Mouse (Mus musculus) midbrain, embryonic 10.5 days (tissue): ENCODE data around the gene Fubp1. TPM values are rescaled to one million over a fixed set of nuclear protein-coding genes. Genes with fewer than 3 reads are reported as not detected.
"Not testable (repeated sequence)": the region's sequence is repeated elsewhere in the genome, so short reads cannot be mapped to it uniquely, and the experiment has no call there.

Experiments used
- DNase-seq: peaks from one replicate; pipeline ENCODE4 v3.0.0-alpha.2; 2017; ENCODE audit warnings: low spot score
- H3K27ac ChIP-seq: fragments of 300-500 bp; sonication (generic); replicated peaks from 2 replicates; pipeline ENCODE4 v1.5.1; 2016; ENCODE audit warnings: mild to moderate bottlenecking
- H3K27me3 ChIP-seq: fragments of 300-500 bp; sonication (generic); 2 replicates; pipeline ENCODE4 v1.6.1; 2016; ENCODE audit warnings: low read depth, mild to moderate bottlenecking; ENCODE audit not compliant: poor library complexity, severe bottlenecking
- H3K36me3 ChIP-seq: fragments of 300-500 bp; sonication (generic); 2 replicates; pipeline ENCODE4 v1.6.1; 2016; ENCODE audit warnings: mild to moderate bottlenecking, moderate library complexity
- H3K4me1 ChIP-seq: fragments of 300-500 bp; sonication (generic); 2 replicates; pipeline ENCODE4 v1.6.1; 2016
- H3K4me3 ChIP-seq: fragments of 300-500 bp; sonication (generic); 2 replicates; pipeline ENCODE4 v1.5.1; 2016; ENCODE audit warnings: mild to moderate bottlenecking, moderate library complexity
- H3K9me3 ChIP-seq: fragments of 300-500 bp; sonication (generic); replicated peaks from 2 replicates; pipeline ENCODE4 v1.6.1; 2016; ENCODE audit warnings: mild to moderate bottlenecking
- WGBS: fragments of 180-500 bp; shearing (Covaris S2); methylation state at CpG from one replicate; pipeline ENCODE4 v1.1.7; 2016; 5-methylcytosine and 5-hydroxymethylcytosine counted together
- polyA plus RNA-seq: library from polyadenylated mRNA; unstranded; fragments of >200 nt; fragmentation: Nextera tagmentation; extraction: Ambion mirVana; gene quantifications from 2 replicates; pipeline ENCODE4 v1.2.1, GENCODE M21; 2016

Gene Fubp1
- polyA plus RNA-seq, 1 experiment from 2014 or later, result 411 TPM

DNA sequence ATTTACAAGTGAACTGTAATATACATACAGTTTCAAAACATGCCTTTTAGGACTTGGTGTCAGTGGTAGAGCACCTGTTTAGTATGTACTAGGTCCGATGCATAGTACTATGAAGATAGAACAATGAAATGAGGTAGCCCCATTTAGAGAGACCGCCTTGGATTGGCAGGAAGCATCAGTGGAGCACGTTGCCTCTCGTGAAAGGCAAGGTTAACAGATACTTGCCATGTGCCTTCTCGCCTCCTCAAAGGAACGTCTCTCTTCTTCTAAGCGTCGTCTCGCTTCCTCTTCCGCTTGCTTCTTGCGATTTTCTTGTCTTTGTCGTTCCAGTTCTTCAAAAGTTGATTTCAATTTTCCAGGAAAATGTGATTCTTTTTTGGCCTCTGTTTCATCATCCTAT, 37.5 kb downstream of the Fubp1 start:
- DNase-seq, result no peak
- no peaks in the 10 kb centered on the region for H3K9me3 ChIP-seq
- no peak overlapping the region for H3K4me3 ChIP-seq
- H3K4me1 ChIP-seq, result no peaks in the 10 kb centered on the region
- 91% methylated on average over 12 of the region's 12 CpGs for WGBS
- no peaks in the 10 kb centered on the region for H3K27me3 ChIP-seq
- H3K36me3 ChIP-seq, result no peaks in the 10 kb centered on the region
- no peak overlapping the region for H3K27ac ChIP-seq

DNA sequence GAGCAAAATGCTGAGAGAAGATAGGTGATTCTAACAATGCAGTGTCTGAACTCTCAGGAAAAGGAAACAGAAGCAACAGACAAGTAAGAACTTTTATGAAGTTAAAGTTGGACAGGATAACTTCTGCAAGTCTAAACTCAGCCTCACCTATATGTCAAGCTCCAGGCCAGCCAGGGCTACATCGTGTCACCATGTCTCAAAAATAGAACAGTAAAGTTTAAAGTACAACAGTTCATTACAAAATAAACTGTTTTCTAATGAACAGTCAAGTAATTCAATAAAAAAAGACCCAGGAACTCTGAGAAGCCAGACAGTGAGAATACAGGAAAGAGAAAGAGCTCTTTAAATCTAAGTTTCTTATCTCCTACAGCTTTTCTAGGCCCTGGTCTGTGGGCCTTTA, 40.3 kb downstream of the Fubp1 start:
- no peaks in the 10 kb centered on the region for H3K4me1 ChIP-seq
- no peak overlapping the region for H3K27ac ChIP-seq
- H3K27me3 ChIP-seq, result no peaks in the 10 kb centered on the region
- DNase-seq, result no peak
- H3K36me3 ChIP-seq, result no peaks in the 10 kb centered on the region
- 80% methylated on average over 1 of the region's 1 CpGs for WGBS
- no peaks in the 10 kb centered on the region for H3K9me3 ChIP-seq
- H3K4me3 ChIP-seq, result no peak overlapping the region

DNA sequence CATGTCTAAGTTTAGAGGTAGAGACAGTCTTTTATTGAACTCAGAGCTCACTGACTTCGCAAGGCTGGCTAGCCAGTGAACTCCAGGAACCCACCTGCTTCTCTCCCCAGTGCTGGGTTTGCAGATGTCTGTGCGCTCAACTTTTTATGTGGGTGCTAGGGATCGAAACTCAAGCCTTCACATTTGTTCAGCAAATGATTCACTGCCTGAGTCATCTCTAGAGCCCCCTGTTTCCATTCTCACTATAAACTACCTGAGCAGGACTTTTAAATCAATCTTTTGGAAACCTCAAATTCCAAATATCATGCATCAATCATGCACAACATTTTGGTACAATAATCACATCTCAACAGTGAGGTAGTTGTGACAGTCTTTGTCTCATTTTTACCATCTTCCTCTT, 47.3 kb downstream of the Fubp1 start:
- Histone ChIP-seq H3K4me1 (peaks cover 13% of the 10 kb centered on the region), H3K9me3 (no peaks in the 10 kb centered on the region), H3K36me3 (no peaks in the 10 kb centered on the region), H3K4me3 (no peak overlapping the region), H3K27ac (no peak overlapping the region), H3K27me3 (peaks cover 7% of the 10 kb centered on the region)
- 90% methylated on average over 3 of the region's 3 CpGs for WGBS
- DNase-seq, result no peak

DNA sequence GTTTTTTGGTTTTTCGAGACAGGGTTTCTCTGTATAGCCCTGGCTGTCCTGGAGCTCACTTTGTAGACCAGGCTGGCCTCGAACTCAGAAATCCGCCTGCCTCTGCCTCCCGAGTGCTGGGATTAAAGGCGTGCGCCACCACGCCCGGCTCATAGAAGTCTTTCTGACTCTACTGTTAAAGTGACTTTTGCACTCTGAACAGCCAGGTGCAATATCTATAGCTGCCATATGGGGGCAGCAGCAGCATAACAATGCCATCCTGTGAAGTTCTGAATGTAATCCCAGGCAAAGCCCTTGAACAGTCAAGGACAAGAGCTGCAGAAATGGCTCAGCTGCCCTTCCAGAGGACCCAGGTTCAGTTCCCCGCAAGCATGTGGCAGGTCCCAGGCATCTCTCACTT, 49.2 kb downstream of the Fubp1 start:
- not testable (repeated sequence) for H3K27ac ChIP-seq, H3K36me3 ChIP-seq, H3K9me3 ChIP-seq, H3K4me3 ChIP-seq
- 42% methylated on average over 8 of the region's 9 CpGs for WGBS
- peak; percentile 77 for DNase-seq
- peaks cover 18% of the 10 kb centered on the region for H3K4me1 ChIP-seq
- peaks cover 26% of the 10 kb centered on the region for H3K27me3 ChIP-seq

GRCm38 (mm10) chr3:152260362-152260761, 50.1 kb downstream of the Fubp1 start:
- Histone ChIP-seq H3K27me3 (peaks cover 35% of the 10 kb centered on the region), H3K9me3 (no peaks in the 10 kb centered on the region), H3K4me3 (no peak overlapping the region), H3K27ac (no peak overlapping the region), H3K36me3 (no peaks in the 10 kb centered on the region), H3K4me1 (peaks cover 27% of the 10 kb centered on the region)
- 86% methylated on average over 1 of the region's 1 CpGs for WGBS
- no peak for DNase-seq

DNA sequence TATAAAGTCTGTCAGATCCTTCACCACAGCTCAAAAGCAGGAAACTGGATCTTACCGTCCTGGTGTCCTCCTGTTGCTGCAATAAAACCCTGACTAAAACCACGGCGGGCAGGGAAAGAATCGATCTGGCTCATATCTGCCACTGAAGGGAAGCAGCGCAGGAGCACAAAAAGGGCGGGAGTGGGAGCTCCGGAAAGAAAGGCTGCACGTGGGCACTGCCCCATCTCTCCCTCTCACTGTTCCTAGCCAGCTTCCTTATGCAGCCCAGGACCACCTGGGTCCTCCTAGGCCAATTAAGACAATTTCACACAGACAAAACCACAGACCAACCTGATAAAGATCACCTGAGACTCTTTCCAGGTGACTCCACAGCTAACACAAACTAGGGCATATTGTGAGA, 51.2 kb downstream of the Fubp1 start:
- no peak for DNase-seq
- Histone ChIP-seq H3K27ac (no peak overlapping the region), H3K4me1 (peaks cover 38% of the 10 kb centered on the region), H3K36me3 (no peaks in the 10 kb centered on the region), H3K4me3 (no peak overlapping the region), H3K9me3 (no peaks in the 10 kb centered on the region), H3K27me3 (peaks cover 46% of the 10 kb centered on the region)
- 65% methylated on average over 8 of the region's 8 CpGs for WGBS

DNA sequence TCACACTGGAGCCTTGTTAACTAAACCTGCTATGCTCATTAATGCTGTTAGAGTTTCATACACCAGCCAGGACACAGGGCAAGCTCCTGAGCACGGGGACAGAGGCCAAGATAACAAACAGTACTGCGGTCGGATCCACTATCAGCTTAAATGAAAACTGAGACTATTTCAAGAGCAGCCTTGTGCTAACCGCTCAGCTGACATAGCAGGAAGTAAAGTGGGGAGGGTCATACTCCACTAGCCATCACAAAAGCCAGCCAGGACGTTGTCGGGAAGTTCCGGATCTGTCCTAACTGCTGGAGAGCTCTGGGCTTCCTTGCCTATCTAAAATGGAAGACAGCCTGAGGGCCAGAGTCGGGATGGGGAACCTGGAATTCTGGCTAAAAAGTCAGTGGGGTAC, 51.7 kb downstream of the Fubp1 start:
- no peak overlapping the region; the same call in 1 of the 2 replicates for H3K27ac ChIP-seq
- DNase-seq, result no peak
- WGBS, result 30% methylated on average over 8 of the region's 8 CpGs

GRCm38 (mm10) chr3:152264374-152264773, 54.2 kb downstream of the Fubp1 start:
- peaks cover 42% of the 10 kb centered on the region for H3K4me1 ChIP-seq
- no peak overlapping the region for H3K27ac ChIP-seq
- 44% methylated on average over 10 of the region's 10 CpGs for WGBS
- H3K9me3 ChIP-seq, result no peaks in the 10 kb centered on the region
- H3K27me3 ChIP-seq, result peaks cover 72% of the 10 kb centered on the region
- H3K4me3 ChIP-seq, result no peak overlapping the region
- no peaks in the 10 kb centered on the region for H3K36me3 ChIP-seq
- DNase-seq, result no peak

More for the DNA sequence above, 51.7 kb downstream of the Fubp1 start:
- Histone ChIP-seq H3K9me3 (no peaks in the 10 kb centered on the region), H3K36me3 (no peaks in the 10 kb centered on the region), H3K4me1 (peaks cover 42% of the 10 kb centered on the region), H3K4me3 (no peak overlapping the region), H3K27me3 (peaks cover 51% of the 10 kb centered on the region)

DNA sequence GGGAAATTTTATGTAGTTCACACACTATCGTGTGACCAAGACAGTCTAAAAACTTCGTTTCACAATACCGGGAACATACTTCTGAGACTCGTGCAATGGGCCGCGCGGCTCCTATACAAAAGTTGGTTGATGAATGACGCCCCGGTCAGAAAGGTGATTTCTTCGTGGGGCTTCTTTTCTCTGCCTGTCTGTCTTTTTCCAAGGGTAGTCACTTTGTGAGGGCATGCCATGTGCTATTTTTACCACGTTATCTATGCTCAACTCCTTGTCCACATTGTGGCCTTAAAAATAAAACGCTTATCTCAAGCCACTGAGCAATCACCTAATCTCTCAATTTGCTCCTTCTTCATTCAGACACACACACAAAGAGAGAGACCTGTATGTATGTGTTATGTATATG, 54.6 kb downstream of the Fubp1 start:
- H3K27ac ChIP-seq, result no peak overlapping the region
- H3K36me3 ChIP-seq, result no peaks in the 10 kb centered on the region
- no peaks in the 10 kb centered on the region for H3K9me3 ChIP-seq
- 32% methylated on average over 12 of the region's 12 CpGs for WGBS
- H3K4me3 ChIP-seq, result peak overlapping the region; percentile 70
- no peak for DNase-seq
- H3K4me1 ChIP-seq, result peaks cover 42% of the 10 kb centered on the region
- peaks cover 72% of the 10 kb centered on the region for H3K27me3 ChIP-seq

DNA sequence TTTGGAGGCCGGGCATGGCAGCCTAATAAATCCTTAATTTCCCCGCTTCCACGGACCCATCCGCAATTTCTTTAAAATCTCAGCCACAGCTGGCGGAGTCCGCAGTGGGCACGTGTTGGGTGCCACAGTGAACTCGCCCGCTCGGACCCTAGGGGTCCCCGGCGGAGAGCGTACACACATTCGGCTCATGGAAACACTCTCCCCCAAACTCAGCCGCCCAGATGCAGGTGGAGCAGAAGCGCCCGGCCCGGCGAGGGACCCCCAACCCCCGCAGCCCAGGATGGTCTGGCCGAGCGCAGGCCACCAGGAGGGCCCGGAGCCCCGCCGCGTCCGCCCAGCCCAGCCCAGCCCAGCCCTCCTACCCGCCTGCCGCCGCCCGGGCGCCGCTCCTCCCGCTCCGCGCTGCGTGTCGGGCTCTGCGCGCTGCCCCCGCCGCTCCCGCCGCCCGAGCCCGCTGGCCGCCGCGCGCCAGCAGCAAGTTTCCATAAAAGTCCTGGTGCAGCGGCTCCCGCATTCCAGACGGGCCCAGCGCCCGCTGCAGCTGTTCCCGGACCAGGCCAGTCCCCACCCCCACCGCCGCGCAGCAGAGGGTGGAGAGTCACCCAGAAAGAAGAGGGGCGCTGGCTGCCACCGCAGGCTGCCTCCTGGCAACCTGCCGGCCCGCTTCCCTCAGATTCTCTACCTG, 55.3 kb downstream of the Fubp1 start:
- WGBS, result 1% methylated on average over 63 of the region's 63 CpGs
- Histone ChIP-seq H3K4me1 (peaks cover 42% of the 10 kb centered on the region), H3K36me3 (no peaks in the 10 kb centered on the region), H3K27me3 (peaks cover 72% of the 10 kb centered on the region), H3K4me3 (peak overlapping the region; percentile 70), H3K9me3 (no peaks in the 10 kb centered on the region), H3K27ac (peak overlapping the region; percentile 86)
- peak; percentile 80 for DNase-seq

GRCm38 (mm10) chr3:152266036-152266421, 55.8 kb downstream of the Fubp1 start, which contains the start of gene Nexn:
Gene Nexn, minus strand, starts transcription at chr3:152266350.
- Histone ChIP-seq H3K9me3 (no peaks in the 10 kb centered on the region), H3K36me3 (no peaks in the 10 kb centered on the region), H3K4me1 (peaks cover 42% of the 10 kb centered on the region), H3K27ac (peak within 1 kb of the TSS; percentile 86), H3K27me3 (peaks cover 72% of the 10 kb centered on the region), H3K4me3 (peak within 1 kb of the TSS; percentile 70)
- WGBS, result 3% methylated on average over 13 of the region's 13 CpGs
- peak; percentile 48 for DNase-seq

DNA sequence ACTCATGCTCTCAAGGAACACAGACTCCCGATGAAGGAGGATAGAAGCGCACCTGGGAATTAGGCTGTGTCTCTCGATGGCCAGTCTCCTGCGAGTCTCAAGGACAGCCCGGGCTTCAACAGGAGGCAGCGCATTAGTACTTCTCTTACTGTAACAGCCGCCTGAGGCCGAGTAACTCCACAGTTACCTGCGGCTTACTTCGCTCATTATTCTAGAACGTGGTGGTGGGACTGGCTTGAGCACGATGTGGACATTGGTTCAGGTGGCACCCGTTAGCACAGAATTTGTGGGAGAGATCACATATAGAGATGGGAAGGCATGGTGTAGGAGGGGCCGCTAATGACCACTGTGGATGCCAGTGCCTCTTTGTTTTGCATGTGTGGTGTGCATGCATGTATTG, 57.9 kb downstream of the Fubp1 start:
- H3K27me3 ChIP-seq, result peaks cover 59% of the 10 kb centered on the region
- H3K4me1 ChIP-seq, result peaks cover 28% of the 10 kb centered on the region
- no peak overlapping the region for H3K4me3 ChIP-seq
- 91% methylated on average over 14 of the region's 14 CpGs for WGBS
- no peaks in the 10 kb centered on the region for H3K9me3 ChIP-seq
- DNase-seq, result no peak
- H3K27ac ChIP-seq, result no peak overlapping the region
- no peaks in the 10 kb centered on the region for H3K36me3 ChIP-seq

DNA sequence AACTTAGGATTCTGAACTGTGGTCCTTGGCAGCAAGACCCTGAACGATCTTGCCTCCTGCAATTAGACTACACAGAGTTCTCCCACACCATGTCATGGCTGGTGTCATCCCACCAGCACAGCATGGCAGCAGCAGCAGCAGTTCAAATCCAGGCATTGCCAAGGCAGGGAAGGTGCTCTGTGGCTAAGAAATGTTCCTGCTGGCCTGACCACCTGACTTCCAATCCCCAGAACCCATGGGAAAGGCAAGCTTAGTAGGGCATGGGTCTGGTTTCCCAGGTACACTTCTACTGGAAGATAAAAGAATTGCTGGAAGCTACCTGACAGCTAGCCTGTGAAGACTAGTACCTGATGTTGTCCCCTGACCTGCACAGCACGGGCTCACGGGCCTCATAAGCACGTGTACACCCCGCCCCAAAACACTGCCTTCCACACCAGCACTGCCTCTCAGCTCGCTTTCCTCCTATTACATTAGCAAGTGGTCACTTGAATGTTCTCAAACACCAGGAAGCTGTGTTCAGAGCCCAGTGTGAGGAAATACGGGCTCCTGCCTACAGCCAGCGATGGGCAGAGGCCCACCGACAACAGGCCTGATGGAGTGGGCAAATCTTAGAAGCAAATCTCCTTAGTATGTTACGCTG, 61.0 kb downstream of the Fubp1 start:
- no peak overlapping the region for H3K27ac ChIP-seq
- DNase-seq, result no peak
- 91% methylated on average over 10 of the region's 10 CpGs for WGBS

More for the DNA sequence above, 61.0 kb downstream of the Fubp1 start:
- H3K4me1 ChIP-seq, result peaks cover 12% of the 10 kb centered on the region
- no peak overlapping the region for H3K4me3 ChIP-seq
- H3K36me3 ChIP-seq, result peaks cover 4% of the 10 kb centered on the region
- H3K9me3 ChIP-seq, result no peaks in the 10 kb centered on the region
- H3K27me3 ChIP-seq, result peaks cover 29% of the 10 kb centered on the region
